Mouse (Mus musculus): Measurements from ENCODE around the gene Galnt7.

DNA sequence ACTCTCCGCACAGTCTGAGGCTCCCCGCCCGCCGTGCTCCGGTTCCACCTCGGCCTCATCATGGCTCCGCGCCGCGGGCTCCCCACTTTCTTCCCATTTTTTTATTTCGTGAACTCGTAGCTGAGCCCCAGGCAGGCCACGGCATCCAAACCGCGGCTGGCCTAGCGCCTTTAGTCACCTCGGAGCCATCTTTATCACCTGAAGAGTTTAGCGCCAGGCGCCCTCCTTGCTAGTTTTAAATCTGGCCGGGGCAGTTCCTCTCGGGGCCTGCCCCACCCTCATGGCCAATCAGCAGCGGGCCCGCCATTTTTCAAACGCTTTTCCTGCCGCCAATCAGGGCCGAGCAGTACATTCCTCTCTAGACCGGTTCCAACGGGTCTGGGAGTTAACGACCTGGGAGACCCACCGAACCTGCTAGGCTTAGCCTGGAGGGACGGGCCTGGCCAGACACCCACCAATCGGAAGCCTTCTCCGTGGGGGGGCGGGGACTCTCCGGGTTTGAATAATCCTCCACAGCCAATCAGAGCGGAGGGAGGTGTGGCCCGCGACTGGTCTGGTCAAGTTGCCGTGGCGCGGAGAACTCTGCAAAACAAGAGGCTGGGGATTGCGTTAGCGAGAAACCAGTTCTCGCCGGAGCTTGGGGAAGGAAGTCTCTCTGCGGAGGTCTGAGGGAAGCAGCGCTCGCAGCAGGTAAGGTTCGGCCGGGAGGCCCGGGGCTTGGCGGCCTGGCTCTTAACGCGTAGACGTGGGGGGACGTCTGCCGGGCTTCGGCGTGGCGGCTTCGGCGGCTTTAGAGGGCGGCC lies 141.3 kb downstream of the Galnt7 start, which contains the start of gene Hmgb2:
- TF ChIP-seq CTCF (IDR thresholded peaks at IDR 0.05; ENCODE audit: low read depth) = no peak
- peak; percentile 82 for TF ChIP-seq EP300 (IDR thresholded peaks at IDR 0.05; ENCODE audit: low read depth)
